Mouse (Mus musculus) gastrocnemius, adult 8-10 months (tissue): ENCODE data around the gene Ppp1r9a. TPM values are rescaled to one million over a fixed set of nuclear protein-coding genes. Genes with fewer than 3 reads are reported as not detected.

Experiments used
- DNase-seq, 2 experiments: peaks; one replicate each; pipeline ENCODE4 v3.0.0; 2022; ENCODE audit warnings: low spot score in 2 of 2
- total RNA-seq, 4 experiments: library from RNA; stranded (reverse); gene quantifications; 2 replicates each; pipeline ENCODE4 v1.2.4; 2022

Gene Ppp1r9a
- total RNA-seq, 4 experiments from 2014 or later = 0.63 to 1.9 (median 1.3) TPM

DNA sequence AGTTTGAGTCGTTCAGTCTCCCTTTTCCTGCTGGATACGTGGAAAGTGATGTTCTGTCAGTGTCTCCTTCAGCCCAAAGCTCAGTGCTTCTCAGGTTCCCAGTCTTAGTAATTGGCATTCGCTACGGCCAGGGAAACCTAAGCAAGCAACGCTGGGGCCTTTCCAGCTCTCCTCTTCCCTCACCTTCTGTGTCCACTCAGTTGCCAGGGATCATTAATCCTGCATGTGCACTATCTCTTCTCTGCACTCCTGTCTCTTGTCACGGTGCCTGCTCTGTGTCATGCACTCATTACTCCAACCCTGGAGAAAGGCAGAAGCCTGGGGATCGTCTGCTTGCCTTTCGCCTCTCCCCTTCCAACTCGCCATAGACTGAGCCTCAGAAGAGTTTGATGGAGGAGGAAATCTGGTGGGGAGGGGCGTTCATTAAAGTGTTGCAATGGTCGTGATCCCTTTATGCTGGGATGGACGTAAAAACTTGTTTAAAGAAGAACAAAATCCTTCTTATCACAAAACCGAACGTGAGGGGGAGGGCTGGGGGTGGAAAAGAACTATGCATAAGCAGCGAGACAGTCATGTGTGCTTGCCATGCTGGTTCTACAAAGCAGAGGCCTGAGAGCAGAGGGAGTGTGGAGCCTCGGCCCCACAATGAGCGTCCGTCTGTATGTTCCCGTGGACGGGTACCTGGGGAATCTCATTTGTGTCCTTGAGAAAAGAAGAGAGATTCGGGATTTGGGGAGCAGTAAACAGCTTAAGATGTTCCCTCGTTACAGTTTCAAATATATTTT is 103.0 kb downstream of the Ppp1r9a start:
- no peak for DNase-seq

DNA sequence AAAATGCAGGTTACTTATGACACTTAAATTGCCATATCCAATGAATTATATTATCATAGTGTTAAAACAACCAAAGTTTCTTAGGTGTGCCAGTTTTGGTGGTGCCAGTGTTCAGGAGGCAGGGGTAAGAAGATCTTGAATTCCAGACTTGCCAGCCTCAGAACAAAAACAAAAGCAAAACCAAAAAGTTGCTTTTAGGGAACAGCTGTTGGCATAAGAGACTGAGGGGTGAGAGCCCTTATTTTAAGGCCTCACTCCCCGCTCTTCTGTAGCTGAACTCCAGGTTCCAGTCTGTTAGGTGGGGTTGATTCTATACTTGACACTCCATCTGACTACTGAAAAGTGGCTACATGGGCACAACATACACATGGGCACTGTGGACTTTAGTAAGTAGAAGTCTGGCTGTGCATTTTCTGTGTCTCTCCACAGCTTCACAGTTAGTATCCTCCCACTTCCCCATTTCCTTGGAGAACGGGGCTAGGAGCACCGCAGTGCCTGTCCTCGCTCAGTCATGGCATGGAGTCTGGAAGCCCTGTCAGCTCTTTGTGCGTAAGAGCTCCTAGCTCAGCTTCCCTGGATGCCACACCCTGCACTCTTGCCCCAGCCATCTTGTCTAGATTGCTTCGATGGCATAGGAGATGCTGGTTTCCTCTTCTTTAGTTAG is 103.7 kb downstream of the Ppp1r9a start:
- no peak for DNase-seq

DNA sequence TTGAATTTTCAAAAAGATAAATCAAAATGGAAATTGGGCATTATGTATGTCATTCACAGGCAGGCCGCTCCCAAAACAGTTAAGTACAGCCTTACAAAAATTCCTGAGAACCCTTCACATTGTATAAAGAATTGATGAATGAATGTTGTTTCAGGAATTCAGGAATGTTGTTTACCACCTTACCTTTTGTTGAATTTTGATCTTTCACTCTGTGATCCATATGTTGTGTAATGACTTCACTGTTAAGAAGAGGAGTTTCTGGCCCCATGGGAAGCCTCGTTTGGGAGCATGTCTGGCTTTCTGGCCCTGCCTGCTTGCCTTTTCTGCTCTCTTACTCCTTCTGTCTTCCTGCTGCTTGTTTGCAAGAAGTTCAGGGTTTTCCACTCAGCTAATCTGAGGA is 105.4 kb downstream of the Ppp1r9a start:
- DNase-seq = no peak

DNA sequence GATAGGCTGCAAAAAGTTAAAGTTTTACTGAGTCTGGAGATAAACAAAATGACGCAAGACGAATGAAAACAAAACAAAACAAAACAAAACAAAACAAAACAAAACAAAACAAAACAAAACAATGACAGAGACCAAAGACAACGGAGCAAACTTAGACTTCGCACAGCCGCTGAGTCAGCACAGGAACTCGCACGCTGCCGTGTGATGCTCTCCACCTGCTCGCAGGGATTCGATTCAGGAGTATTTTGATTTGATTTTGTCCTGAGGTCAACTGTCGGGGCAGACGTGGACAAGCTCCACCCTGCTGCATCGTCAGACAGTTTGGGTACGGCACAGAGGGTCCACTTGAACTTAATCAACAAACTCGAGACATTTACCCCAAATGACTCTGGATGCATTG is 105.9 kb downstream of the Ppp1r9a start:
- no peak for DNase-seq

DNA sequence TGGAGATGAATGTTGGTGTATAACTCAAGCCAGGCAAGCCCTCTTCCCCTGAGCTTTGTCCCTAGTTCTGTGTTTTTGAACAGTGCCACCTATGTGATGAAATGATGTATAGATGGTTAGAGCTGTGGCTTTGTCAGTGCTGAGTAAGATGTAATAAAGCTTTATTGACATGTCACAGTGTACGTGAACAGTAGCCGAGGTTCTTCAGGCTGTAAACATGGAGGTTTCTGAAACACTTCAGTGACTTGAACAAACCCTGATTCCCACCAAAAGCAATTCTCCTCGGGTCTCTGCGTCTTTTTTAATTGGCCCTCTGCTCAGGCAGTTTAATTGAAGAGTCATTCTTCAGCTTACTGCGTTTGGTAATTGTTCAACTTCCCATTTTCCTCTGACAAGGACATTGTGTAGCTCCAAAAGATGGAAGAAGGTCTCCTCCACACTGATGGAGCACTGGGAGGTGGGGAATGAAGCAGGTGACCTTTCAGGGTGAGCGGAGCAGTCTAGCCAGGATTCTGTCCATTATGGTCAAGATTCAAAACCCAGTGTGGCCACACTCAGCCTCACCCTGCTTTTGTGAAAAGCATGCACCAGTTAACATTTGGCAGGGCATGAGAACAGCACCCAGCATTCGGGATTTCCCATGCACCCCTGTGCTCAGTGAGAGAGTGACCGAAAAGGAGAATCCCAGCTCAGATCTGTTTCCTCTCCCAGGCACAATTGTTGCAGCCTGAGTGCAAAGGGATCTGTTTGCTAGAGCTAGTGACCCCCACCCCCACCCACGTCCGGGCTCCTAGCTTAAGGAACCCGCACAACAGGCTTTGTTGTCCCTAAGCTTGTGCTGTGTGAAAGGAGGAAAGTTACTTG is 108.1 kb downstream of the Ppp1r9a start:
- no peak for DNase-seq

DNA sequence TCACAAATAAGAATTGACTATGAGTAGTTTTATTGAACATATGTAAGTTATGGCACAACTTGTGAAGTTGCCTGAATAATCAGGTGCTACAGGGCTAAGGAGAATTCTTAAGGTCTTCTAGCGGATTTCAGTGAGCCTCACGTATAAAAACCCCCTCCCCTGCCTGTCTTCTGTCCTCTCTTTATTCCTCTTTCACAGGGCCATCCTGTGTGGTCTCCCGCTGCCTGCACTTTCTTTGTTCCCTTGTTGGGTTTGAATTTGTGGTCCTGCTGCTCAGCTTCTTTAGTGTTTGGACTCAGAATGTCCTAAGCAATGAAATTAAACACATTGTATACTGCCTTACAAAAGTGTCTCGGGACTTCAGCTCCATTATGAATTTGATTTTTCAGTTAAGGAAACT is 110.1 kb downstream of the Ppp1r9a start:
- no peak for DNase-seq

DNA sequence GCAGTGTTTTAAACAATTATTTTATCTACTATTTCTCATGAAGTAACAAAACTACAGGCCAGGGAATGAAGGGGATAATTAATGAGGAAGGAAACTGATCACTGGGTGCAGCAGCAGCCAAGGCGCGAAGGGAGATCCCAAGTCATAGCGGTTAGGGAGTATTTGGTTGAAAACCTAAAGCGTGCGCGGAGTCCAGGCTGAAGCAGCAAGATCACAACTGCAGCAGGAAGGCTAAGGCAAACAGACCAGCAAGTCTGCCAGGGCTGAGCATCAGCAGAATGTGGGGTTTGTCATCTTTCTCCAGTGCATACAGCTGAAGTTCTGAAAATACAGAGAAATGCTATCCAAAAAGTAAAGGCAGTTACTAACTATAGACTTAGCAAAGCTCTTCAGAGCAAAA is 111.8 kb downstream of the Ppp1r9a start:
- DNase-seq = no peak

DNA sequence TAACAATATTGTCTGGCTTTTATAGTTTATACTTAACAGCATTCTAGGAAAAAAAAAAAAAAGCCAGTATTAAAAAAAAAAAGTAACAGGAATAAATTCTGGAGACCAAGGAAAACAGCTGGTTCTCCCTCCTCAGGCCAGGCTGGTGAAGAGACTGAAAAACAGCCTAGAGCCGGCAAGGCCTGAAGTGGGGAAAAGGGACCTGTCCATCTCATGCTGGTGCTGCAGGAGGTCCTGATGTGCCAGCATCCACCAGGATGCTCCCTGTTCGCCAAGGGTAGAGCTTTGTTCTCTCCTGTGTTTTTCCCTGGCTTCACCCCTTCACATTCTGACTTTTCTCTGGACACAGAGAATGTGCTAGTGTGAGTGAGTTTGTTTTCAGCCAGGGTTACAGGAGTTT is 112.5 kb downstream of the Ppp1r9a start:
- DNase-seq = no peak

DNA sequence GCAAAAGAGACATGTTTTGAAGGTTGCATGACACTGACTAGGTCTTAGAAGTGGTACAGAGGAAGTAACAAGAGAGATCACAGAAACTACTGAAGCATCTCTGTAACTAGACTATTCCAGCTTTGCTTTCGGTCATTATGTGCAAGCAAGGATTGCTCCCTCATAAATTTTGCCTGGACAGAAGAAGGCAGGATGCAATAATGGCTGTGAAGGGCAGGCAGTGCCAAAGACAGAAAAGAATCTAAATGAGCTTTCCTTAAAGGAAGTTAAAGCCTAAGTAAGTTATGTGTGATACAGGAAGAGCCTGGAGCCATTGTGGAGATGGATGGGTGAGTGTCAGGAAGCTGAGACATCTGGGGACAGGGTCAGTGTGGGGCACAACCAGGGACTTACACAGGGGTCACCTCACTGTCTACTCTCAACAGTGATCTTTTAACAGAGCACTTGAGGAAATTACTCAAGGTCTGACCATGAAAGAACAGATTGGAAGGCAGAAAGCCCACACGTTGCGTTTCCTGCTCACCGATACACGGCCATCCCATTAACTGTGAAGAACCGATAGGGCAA is 115.3 kb downstream of the Ppp1r9a start:
- no peak for DNase-seq

DNA sequence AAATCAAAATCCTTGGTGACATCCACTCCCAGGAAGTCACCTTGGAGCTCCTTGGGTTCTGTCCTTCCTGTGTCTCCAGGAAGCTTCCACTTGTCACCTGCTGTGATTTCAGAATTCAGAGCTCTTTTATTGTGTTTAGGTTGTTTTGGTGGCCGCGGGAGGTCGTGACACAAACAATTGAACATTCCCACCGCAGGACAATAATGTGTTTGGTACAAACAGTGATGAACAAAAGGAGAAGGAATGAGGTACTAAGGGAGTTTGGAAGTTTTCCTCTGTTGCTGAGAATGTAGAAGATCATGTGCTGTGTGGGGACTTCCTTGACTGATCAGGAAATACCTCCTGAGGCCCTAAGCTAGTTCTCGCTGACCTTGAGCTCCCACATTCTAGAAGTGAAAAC is 116.5 kb downstream of the Ppp1r9a start:
- no peak for DNase-seq

DNA sequence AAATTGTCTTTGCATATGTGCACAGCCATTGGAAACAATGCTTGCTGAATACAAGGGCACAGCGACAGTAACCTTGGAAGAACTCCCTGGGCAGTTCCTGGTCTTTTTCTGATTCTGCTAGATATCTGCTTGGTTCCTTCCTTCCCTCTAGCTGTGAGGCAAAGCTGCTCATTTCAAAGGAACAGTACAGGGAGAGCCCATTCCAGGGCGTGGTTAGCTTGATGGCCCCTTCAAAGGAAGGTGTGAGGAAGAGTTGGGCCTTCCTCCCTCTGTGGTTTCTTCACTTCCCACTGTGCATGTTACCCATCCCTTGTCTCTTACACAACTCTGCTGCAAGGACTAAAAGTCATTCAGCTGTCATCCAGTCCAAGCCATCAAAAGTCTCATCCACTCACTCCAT is 117.3 kb downstream of the Ppp1r9a start:
- DNase-seq = no peak

DNA sequence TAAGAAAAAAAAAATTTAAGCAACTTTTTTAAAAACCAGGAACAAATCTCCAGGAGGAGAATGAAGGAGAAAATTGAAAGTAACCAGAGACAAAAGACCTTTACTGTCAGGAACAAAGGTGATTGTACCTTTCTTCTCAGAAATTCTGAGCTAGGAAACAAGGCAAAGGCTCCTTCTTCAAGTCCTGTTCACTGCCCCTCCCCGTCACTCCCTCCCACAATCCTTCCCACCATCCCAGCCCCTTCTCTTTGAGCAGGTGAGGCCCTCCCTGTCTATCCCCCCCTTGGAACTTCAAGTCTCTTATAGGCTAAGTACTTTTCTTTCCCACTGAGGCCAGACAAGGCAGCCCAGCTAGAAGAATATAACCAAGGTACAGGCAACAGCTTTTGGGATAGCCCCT is 117.8 kb downstream of the Ppp1r9a start:
- DNase-seq = no peak

DNA sequence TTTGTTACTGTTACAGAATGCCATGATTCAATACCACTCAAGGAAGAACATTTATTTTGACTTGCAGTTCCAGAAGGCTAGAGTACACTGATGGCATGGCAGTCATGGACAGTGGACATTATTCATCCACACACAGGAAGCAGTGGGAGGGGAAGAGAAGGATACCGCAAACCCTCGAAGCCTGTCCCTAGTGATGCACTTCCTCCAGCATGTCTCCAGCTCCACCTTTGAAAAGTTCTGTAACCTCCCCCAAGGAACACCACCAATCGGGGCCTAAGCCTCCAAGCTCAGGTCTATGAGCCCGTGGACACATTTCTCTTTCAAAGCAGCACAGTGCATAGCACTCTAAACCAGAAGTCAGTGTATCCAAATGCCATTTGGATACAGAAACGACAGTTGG is 120.0 kb downstream of the Ppp1r9a start:
- DNase-seq = no peak

DNA sequence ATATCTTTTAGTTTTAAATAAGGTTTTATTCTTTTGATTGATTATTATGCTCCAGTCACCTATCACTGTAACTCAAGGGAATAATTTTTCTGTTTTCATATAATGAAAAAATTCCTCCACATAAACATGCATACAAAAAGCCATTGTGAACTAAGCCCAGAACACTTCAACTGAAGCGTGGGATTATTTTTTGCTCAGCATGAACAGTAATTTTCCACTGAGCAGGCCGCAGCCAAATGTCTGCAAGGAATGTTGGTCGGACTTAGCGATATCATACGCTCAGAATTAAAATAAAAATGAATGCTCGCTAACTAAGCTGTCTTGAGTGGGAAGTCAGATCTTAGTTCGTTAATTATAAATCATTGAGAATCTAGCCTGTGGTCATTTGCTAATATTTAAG is 122.2 kb downstream of the Ppp1r9a start:
- no peak for DNase-seq

DNA sequence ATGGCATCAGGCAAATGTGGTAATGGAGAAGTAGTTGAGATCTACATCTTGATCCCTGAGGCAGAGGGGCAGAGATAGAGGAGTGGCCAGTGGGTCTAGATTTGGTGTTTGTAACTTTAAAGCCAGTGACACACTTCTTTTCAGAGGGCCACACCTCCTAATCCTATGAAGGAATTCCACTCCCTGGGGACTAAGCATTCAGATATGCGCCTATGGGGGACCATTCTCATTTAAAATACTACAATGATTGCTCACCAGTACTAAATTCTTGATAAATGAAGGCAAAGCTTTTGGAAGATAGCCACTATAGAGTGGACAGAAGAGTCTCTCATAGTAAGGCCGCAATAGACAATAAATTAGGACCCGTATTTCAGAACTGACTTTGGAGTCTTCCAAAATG is 124.1 kb downstream of the Ppp1r9a start:
- no peak for DNase-seq

DNA sequence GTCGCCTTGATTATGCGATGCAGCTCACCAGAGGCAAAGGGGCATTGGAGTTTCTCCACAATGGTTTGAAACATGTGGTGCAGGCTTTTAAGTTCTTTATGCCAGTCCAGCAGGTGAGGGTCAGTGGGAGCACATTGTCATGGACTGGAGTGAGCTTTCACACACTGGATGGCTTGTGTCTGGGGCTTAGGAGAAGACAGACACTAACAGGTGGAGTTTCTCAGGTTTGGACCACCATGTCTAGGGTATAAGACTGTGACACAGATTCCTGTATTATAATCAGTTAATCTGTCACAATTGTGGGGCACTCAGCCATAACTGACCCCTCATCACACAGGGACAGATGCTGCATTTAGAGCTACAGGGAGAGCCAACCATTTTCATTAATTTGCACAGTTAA is 124.5 kb downstream of the Ppp1r9a start:
- no peak for DNase-seq

DNA sequence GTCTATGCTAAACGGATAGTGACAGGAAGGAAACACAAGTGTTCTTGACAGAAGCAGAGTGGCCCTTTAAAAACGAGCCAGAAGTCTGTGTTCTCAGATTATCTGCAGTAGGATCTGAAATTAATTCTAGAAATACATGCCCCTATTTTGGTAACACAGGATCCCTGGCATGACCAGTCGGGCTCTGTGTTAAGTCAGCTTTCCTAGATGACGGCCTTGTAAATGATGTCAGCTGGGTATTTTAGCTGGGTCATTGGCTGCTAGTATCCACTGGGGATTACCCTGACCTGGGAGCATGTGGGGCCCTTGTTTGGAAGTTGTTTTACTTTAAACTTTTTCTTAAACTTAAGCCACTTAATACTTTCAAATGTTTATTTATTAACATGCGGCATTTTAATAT is 125.1 kb downstream of the Ppp1r9a start:
- no peak for DNase-seq

DNA sequence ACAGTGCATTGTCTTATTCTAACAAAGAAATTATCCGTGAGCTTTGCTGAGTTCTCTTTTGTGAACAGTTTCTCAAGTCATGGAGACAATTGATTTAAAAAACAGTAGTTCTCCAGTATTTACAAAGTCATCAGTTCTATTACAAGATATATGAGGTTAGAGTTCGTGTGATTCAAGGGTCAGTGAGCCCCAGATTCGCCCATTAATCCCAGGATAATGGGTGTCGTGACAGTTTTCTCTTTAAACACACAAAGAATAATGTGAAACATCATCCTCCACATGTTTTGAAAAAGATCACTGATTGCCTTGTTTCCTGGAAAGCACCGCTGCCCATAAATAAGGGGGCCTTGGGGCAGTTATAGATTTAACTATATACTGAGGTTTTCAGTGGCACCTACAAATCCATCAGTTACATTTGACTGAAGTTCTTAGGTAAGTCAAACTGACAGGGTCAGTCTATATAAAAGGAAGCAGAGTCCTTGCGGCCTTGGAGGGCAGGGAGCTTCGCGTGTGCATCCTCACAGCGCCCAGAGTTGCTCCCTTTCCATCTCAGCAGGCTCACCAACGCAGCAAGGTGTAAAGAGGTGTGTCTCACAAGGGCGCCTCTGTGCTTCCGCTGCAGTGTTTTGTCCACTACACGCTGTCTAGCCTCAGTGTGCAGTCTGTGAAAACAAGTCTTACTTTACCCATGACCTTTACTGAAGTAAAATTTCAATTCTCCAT is 126.6 kb downstream of the Ppp1r9a start:
- DNase-seq = no peak

DNA sequence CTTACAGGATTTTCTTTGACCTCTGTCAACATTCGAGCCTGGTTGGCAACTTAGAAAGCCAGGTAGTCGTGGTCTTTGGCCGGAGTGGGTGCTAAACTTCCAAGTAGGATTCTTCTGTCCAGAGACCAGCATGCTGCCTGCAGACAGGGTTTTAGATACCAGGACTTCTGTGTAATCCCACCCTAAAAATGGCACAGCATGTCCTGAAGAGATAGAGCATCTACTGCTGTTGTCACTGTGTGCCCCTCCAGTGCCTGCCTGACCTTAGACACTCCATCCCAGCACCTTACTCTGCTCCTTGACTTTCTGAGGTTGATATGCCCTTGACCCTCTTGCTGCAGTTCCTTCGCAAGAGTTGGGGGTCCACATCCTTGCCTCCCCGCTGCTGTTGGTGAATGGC is 127.2 kb downstream of the Ppp1r9a start:
- DNase-seq = no peak

DNA sequence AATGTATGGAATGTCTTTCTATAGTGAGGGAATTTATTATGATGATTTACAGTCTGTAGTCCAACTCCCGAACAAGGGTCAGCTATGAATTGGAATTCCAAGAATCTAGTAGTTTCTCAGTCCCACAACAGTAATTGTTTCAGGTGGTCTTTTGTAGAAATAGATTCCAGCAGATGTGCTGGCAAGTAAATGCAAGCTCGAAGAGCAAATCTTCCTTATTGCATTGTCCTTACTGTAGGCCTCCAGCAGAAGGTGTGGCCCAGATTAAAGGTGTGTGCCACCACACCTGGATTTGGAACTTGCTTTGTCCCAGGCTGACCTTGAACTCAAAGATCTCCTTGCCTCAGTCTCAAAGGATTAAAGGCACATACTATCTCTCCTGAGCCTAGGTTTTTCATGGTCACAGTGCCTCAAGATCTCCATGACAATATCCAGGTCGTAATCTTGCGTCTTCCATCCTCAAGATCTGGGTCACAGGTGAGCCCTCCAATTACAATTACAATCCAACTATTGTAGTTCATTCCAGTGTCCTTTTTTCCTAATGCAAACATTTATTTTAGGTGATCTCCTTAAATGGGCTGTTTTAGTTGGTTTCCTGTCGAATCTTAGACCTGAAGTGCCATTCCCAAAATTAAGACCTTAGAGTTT is 130.4 kb downstream of the Ppp1r9a start:
- DNase-seq = no peak

DNA sequence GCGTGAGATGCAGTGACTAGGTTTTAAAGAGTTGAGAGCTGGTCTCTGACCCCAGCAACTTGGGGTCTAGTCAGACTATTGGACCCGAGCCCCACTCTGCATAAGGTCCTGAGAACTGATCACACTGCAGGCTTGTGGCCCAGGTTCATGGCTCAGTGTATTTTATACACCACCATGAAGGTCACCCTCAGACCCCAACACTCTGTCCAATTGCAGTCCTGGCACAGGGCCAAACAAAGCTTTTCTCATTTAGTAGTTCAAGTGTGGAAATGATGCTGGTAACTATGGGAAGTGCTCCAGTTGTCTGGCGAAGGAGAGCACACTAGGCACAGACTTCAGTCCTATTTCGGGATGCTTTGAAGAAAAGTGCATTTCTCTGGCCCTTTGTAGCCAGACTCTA is 134.5 kb downstream of the Ppp1r9a start:
- DNase-seq = no peak
